Comparison of ENCODE assay signal across 23 mouse cellular contexts in the genomic region with DNA sequence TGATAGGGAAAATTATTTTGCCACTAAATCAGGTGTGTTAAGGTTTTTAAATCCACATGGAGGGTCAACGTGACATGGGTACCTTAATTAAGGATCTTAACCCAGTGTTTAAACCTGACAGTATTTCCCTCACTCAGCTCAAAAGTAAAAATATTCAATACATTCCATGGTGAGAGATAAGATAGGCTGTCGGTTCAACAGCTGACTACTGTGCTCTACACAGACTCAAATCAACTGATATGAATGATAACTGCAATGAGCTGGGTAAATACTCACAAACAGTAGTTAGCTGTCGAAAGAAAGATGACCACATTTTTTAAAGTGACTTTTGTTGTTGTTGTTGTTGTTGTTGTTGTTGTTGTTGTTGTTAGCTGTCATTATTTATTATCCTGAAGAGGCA. TPM values are rescaled to one million over a fixed set of nuclear protein-coding genes. Genes with fewer than 3 reads are reported as not detected.
"Had no signal": no experiment of that assay in that cellular context is flagged by ENCODE, and none has a peak within 500 bp of the region (broad histone marks: within the 10 kb centered on the region; RNA-seq: fewer than 3 reads in every experiment).

No protein-coding gene starts in this region.

- H3K36me3 ChIP-seq: neural tube, embryonic 12.5 days; neural tube, embryonic 15.5 days; stomach, embryonic 15.5 days had no signal

- H3K27ac ChIP-seq: neural tube, embryonic 12.5 days; neural tube, embryonic 13.5 days; neural tube, embryonic 15.5 days; stomach, embryonic 15.5 days; stomach, postnatal 0 days had no signal

- H3K9me3 ChIP-seq: neural tube, embryonic 12.5 days; neural tube, embryonic 13.5 days; neural tube, embryonic 15.5 days; stomach, embryonic 15.5 days had no signal

- DNase-seq: retina, postnatal 1 day; right cerebral cortex, adult 18-20 months; right cerebral cortex, postnatal 14 days; right cerebral cortex, postnatal 25 days; right cerebral cortex, postnatal 4 days; spleen, adult 18-20 months; thymus, adult 18-20 months; thymus, adult 2 months; thymus, postnatal 14 days; thymus, postnatal 36 days; thymus, postnatal 4 days had no signal

- H3K4me3 ChIP-seq: neural tube, embryonic 12.5 days; neural tube, embryonic 13.5 days; neural tube, embryonic 15.5 days; stomach, embryonic 15.5 days had no signal

- H3K4me1 ChIP-seq: neural tube, embryonic 12.5 days; neural tube, embryonic 13.5 days; neural tube, embryonic 15.5 days; stomach, embryonic 15.5 days had no signal

- H3K9ac ChIP-seq: neural tube, embryonic 12.5 days; neural tube, embryonic 13.5 days; neural tube, embryonic 15.5 days; stomach, embryonic 15.5 days had no signal

- H3K27me3 ChIP-seq: neural tube, embryonic 12.5 days; neural tube, embryonic 13.5 days; neural tube, embryonic 15.5 days; stomach, embryonic 15.5 days had no signal

RNA-seq across cellular contexts. Expression of a gene that starts 41.7 kb away (rescaled TPM):
- polyA plus RNA-seq: neural tube, embryonic 12.5 days; neural tube, embryonic 13.5 days; neural tube, embryonic 14.5 days; neural tube, embryonic 15.5 days; small intestine, adult 2 months; spleen, adult 2 months; stomach, embryonic 14.5 days; stomach, embryonic 15.5 days; stomach, embryonic 16.5 days; stomach, postnatal 0 days; thymus, adult 2 months; thymus, postnatal 0 days; urinary bladder, adult 2 months had no signal
